Mouse (Mus musculus) cerebellum, adult 11 months (tissue): ENCODE measurements around the gene Cdc45.
A peak's percentile ranks its signal among the peaks of the same experiment; 100 is the strongest.
"Not testable (repeated sequence)": the region's sequence is repeated elsewhere in the genome, so short reads cannot be mapped to it uniquely, and the experiment has no call there.

Experiments used
- DNase-seq: peaks from one replicate; pipeline ENCODE4 v3.0.0; 2022

Gene Cdc45

DNA sequence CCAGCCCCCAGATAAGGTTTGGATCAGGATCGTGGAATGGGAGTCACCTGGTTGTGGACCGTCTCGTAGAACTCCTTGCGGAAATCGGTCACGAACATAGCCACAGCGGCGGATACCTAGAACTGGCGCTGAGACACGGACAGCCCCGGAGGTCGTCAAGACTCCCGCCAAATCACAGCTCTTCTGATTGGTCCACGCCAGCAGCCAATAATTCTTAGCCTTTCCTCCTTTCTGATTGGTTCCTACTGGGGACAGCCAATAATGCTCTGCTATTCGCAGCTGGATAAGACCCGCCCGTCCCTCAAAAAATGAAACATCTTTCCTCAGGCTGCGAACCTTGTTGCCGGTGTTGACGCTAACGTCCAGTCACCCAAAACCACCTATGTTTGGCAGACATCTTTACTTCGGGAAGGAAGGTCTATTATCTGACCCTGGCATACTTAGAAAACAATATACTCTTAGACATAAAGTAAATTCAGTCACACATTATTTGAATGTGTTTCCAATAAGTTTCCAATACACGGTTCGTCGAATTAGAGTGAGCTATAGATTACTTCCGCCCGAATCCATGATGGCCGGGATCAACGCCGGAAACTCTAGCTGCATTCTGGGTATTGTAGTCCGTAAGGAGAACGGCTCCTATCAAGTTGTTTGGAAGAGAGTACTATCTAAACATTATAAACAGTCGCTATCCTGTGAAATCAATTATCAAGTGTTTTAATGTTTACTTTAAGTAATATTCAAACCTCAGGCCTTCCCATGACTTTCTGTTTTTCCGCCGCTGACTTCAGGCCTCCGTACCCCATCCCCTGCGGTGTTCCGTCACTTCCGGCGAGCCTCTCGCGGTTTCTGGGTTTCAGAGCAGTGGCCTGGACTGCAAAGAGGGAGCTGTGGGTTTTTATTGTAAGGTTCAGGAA lies at the start of gene Cdc45, which contains the start of gene Ufd1:
Gene Cdc45, minus strand, starts transcription at position 520 of the 917 bp plus-strand sequence.
Gene Ufd1, plus strand, starts transcription at position 312 of the 917 bp plus-strand sequence.
- peak; percentile 80 for DNase-seq

DNA sequence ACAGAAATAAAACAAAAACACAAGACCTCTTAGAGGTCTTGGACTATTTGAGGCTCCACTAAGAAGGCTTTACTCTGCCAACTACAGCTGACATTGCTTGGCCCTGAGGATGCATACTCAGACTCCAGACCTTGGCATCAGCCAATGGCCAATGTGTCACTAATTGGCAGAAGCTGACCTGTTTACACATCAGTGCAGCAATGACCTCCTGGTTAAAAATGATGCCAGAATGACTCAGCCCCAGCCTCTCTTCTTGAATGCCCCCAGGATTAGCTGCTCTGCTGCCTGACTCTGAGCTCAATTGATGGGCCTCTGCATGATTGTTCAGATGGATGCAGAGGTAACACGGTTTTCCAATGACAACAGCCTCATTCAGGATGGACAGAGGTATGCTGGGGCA lies 48.4 kb upstream of the Cdc45 start:
- no peak for DNase-seq

DNA sequence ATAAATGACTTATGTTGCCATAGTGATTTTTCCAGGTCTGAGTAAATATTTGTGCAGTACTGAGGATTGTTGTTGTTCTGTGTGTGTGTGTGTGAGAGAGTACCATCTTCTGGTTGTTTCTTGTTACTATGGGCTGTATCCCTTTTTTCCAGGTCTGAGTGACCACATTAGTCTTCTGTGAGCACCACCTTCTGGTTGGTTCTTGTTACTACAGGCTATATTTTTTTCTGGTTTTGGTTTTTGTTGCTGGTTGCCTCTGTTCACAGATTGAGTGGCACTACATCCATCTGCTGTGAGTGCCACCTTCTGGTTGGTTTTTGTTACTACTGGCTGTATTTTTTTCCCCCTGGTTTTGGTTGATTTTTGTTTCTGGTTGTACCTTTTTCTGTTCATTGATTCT lies 46.8 kb upstream of the Cdc45 start:
- peak; percentile 55 for DNase-seq

DNA sequence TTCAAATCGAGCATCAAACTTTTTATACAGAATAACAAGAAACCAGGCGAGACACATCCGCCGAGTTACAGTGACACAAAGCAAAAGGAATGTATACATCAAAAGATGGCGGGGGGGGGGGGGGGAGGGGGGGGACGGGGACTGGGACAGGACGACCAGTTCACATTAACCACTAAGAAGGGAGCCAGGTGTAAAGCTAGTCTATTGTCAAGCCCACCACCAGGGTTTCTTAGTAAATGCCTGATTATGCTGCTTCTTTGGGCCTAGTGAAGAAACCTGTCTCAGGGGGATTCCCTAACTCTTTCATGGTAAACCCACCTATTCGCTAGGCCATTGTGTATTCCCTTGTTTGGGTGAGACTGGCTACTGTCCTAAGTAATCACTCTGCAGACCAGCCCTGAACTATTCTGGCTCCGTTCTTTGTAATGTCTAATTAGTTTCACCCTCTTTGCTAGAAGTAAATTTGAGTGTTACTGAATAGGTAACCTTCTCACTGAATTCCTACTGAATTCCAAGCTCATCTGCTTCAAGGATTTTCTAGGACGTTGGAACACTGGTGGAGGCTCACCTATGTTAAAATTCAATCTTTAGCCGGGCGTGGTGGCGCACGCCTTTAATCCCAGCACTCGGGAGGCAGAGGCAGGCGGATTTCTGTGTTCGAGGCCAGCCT lies 37.9 kb upstream of the Cdc45 start:
- DNase-seq, result not testable (repeated sequence)

DNA sequence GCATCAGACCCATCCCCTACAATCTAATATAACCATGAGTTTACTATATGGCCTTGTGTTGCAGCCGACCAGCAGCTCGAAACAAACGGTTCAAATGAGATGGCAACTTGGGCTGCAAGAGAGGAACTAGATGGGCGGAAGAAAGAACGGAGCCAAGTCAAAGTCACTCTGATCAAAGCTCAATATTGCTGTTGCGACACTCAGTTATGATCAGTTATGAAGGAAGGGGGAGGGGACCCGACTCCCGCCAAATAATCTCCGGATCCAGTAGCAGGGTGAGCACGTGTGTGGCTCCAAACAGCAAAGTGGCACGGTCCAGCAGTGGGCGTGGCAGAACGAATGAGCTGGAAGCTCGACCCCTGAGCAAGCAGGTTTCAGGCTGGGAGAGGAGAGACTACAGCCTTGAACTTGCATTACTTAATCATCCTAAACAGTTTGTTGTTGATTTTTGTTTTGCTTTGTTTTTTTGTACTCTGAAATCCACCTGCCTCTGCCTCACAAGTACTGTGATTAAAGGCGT lies 34.6 kb upstream of the Cdc45 start:
- no peak for DNase-seq

DNA sequence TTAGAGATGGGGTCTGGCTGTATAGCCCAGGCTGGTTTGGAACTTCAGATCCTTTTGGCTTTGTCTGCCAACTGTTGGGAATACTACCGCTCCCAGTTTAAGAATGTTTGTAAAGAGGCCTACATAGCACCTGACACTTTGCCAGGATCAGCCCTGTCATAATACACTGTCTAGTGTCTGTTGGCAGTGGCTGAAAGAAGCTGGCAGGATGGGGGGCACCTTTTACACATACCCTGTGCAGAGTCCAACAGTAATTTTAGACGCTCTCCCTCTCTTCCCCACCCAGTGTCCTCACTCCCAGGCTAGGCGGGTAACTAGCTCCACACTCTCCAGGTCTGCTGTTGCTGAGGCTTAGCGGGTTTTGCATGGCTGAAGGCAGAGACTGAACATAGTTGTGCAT lies 26.6 kb upstream of the Cdc45 start:
- DNase-seq, result no peak

DNA sequence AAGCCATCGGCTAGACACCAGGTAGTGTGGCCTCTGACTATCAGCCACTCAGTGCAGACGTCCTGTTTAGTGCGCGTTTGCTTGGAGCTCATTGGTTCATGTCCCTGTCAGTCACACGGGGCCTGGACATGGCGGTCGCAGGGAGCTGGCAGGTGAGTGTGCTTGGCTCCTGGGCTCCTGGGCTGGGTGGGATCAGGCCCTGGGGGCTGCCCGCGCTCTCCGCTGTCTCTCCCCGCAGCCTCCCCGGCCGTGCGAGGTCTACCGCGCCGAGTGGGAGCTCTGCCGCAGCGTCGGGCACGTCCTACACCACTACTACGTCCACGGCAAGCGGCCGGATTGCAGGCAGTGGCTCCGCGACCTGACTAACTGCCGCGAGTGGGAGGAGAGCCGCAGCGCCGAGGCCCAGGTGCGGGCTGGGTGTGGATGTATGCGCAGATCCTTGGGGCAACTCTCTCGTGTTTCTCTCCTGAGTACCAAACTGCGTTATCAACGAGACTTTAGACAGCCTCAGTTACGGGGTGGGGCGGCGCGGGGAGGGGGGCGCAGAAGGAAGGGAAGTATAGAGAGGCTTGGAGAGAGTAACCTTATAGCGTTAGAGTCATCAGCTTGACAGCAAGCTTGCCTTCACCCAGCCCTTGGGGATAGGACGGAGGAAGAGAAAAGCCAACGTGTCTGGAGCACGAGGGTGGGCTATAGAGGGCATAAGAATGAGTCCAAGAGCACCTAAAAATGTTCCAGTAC lies 24.9 kb upstream of the Cdc45 start, which contains the start of the genes 2510002D24Rik and Gm28539:
Gene 2510002D24Rik, plus strand, starts transcription at position 111 of the 741 bp plus-strand sequence.
Gene Gm28539, plus strand, starts transcription at position 117 of the 741 bp plus-strand sequence.
- peak; percentile 95 for DNase-seq

DNA sequence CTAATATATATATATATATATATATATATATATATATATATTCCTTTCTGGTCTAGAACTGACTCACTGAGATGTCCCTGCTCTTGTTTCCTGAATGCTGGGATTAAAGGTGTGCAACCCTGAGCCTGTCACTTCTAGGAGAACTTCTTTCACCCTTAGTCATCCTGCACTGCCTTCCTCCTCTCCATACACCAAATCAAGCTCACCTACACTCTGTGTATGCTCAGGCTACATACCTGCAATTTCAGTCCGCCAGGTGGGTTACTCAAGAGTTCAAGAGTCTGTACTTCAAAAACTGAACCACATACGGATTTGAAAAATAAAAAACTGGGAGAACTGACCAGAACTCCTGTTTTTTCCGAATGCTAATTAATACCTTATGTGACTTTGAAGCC lies 24.3 kb upstream of the Cdc45 start:
- DNase-seq, result peak; percentile 26

DNA sequence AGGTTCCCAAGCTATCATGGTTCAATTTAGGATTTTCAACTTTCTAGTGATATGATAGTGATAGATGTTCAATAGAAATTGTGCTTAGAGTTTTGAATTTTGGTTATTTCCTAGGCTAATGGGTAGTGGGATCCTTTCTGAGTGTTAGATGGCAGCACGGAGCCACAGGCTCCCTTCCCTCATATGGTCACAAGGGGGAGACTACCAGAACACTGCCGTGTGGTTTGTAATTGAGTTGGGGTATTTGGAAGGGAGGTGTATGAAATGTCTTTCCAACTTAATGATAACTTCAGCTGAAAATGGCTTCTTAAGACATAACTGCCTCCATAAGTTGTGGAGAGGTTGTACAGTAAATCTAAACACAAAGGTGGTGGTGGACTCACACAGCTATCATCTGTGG lies 21.7 kb upstream of the Cdc45 start:
- no peak for DNase-seq

DNA sequence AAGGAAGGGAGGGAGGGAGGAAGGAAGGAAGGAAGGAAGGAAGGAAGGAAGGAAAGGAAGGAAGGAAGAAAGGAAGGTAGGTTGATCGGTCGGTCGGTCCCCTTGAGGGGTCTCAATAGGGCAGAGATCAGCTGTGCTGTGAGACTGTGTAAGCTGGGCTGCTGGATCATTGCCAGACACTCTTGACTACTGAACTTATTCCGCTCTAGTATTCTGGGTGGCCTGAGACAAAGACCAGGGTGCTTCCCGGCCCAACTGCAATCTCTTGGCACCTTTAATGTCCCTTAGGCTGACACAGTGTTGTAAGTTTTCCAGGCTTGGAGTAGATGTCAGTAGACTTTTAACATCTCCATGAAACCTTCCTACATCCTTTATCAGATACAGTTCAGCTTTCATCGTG lies 17.3 kb upstream of the Cdc45 start:
- DNase-seq, result no peak

DNA sequence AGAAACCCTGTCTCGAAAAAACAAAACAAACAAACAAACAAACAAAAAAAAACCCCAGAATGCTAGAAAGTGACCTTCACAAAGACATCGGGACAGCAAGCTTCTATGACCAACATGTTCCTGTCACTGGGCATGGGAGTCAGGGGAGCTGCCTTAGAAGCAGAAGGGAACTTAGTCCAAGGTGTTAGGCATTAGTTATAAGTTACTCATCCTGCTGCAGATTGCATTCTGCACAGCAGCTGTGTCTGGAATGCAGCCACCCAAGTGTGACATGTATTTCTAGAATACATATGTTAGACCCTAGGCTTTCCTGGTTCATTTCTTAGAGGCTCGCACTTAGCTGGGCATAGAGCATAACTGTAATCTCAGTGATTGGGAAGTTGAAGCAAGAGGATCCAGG lies 16.8 kb upstream of the Cdc45 start:
- DNase-seq, result no peak

DNA sequence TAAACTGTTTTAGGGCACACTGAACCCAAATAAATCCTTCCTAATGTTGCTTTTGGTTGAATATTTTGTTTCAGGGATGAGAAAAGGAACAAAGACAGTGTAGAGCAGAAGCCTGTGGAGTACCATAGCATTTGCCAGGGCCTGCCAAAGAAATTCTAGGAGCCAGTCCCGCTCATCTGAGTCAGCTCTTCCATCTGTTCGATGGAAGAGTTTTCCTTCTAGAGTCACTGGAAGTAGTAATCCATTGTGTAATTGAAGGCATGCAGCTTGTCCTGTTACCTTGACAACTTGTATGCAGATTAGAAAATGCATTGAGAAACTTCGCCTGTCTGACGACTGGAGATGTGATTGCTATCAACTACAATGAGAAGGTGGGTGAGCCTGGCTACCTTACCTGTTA lies 11.1 kb upstream of the Cdc45 start:
- no peak for DNase-seq

DNA sequence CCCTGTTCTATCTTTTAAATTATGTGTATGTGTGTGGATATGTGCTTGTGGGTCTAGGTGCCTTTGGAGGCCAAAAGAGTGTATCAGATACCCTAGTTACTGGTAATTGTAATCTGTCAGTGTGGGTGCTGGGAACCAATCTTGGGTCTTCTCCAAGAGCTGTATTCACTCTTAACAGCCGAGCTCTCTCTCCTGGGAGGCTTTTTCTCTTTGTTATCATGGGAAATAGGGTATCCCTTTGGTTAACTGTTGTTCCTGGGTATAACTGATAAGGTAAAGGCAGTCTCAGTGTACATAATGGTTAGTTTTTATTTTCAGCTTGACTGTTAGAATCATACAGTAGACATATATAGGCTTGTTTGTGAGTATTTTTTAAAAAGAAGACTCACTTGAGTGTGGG lies 10.6 kb upstream of the Cdc45 start:
- DNase-seq, result no peak

DNA sequence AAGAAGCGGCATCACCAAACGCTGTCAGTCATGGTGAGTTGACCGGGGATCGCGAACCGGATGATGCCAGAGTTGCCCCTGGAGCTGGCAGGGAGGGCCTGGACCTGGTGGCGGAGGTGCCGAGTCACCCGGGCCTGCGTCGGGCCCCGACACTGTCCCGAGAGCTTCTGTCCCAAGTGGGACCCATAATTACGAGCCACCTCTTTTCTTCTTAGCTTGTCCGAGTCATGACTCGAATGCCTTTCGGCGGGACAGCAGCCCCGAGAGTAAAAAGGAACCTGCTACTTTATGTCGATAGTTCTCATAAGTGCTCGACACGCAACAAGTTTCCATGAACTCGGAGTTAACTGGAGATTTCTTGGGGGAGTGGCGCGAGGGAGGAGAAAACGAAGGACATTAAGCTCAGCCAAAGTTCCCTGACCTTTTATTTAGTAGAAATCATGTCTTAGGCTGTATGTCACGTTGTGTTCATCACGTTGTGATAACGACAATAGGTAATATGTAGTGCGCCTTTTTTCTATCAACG lies 661 bp upstream of the Cdc45 start:
- no peak for DNase-seq

DNA sequence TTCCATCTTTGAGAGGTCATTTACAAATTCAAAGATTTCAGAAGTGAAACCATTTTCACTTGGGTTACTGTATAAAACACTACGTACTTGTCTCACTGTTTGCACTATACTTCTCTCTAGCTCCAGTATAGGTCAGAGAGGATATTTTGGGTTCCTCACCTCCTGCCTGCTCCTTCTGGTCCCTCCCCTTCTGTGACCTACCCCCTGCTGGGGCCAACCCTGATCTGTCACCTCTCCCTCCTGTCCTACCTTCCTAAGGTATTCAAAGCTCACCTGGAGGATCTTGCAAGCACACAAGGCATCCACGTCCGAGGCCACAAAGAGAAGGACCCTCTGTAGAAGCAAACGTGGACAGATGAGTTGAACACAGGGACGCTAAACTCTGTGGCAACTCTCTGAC lies 755 bp downstream of the Cdc45 start:
- no peak for DNase-seq

DNA sequence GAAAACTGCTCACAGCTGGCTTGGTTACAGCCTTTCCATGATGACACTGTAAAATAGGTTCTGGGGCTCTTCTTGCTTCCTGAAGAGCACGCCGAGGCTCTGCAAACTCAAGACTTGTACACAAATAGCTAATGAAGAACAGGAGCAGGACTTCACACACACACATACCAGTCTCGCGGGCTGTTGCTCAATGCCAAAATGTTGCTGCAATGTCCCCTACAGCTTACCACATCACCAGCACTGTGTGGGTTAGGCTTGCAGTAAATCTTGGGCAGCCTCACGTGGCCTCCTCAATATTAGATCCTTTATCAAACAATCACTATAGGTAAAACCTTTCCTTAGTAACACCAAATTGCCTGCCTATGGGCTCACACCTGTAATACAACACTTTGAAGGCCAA lies 2.8 kb downstream of the Cdc45 start:
- no peak for DNase-seq

DNA sequence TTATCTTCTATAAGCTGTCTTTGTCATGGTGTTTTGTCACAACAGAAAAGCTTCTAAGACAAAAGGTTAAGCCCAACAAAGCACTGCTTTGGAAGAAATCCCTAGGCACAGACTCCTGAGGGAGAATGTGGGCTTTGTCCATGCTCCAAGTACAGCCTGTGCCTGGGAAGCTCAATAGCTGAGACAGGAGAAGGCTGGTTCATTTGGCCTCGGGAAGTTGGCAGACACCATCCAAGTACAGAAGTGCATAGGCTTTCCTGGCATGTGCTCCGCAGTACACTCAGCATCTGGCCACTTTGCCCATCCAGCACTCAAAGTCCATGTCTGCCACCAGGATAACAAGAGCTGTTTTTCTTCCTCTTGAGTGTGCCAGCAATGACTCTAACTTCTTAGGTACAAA lies 6.0 kb downstream of the Cdc45 start:
- no peak for DNase-seq

DNA sequence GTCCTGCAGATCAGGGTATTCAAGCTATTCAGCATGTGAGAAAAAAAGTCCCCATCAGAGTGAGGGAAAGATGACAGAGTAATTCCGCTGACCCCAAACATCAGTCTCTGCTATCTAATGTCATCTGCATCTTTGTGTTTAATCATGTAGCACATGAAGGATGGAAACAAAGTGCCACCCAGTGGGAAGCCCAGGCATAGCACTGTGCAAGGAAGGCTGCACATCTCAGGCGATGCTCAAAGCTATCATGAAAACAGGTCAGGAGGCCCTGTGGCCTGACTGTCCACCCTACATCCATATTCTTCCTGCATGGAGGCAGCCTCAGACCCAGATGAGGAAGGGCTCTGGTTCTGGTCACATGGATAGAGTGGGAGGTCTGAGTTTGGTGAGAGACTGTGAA lies 12.9 kb downstream of the Cdc45 start:
- DNase-seq, result no peak

DNA sequence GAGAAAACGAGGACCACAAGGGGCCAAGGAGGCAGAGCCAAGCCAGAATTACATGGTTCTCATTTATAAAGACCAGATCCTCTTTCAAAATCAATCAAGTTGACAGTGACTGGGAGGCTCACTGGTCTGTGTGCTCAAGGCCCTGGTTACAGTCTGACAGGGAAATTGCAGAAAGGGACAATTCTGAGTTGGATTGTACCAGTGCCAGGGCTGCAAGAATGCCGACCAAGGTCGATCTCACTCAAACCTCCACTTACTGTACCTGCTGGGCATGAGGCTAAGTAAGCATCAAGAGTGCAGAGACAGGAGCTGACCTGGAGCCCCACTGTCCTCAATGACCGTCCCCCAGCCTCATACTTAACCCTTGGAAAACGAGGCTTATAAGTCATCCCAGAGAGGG lies 13.6 kb downstream of the Cdc45 start:
- DNase-seq, result no peak

DNA sequence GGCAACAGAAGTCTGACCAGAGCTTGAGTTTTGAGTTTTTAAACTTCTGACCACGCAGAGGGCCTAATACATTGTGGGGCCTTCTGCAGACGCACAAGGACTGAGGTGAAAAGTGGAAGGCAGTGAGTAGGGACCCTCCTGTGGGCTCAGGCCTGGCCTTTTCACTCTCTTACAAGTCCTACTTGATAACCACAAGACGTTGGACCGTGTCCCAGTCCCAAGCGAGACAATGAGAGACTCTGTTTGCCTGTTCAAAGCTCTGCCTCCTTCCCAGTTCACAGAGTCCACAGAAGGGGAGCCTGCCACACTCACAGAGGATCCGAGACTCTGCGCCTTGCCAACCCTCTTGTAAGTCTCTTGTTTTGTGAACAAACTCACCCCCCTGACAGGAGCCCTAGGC lies 15.1 kb downstream of the Cdc45 start:
- no peak for DNase-seq

DNA sequence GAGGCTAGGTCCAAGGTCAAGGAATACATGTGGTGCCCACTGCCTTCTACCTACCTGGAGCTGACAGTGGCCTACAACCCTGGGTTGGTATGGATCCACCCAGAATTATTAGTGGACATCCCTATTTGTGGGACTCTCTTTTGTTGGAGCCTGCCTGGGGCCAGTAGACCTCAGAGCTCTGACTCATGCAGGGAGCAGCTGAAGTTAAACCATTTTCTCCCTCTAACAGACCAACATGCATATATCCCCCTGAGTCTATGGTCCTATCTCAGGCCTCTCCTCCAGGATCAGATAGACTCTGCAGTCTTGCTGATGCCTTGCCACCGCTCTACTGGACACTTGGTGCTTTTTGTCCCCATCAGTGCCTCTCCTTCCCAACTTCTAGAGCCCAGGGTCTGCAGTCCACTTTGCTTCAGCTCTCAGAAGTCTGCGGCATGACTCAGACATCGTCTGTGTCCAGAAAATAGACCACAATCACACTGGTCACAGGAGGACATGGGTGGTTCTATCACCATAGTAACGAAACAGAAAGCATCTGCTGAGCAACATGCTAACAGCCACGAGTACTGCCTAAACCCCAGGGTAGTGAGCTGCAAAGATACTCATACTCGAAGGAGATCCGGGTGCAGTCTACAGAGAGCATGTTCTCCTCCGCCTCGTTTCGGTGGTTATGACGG lies 16.4 kb downstream of the Cdc45 start:
- DNase-seq, result no peak
